Comparison of ENCODE assay signal across 19 mouse cellular contexts in genomic region chr15:36929786-36930185, GRCm38 (mm10).
"Had no signal": no experiment of that assay in that cellular context is flagged by ENCODE, and none has a peak within 500 bp of the region (broad histone marks: within the 10 kb centered on the region; RNA-seq: fewer than 3 reads in every experiment).

No protein-coding gene starts in this region.

- H3K4me3 ChIP-seq: intestine, embryonic 15.5 days; layer of hippocampus, adult 2 months; limb, embryonic 13.5 days; megakaryocyte, embryonic 14.5 days; midbrain, embryonic 12.5 days; neural tube, embryonic 13.5 days had no signal

- H3K27ac ChIP-seq: intestine, embryonic 15.5 days; layer of hippocampus, adult 2 months; limb, embryonic 13.5 days; liver, embryonic 14.5 days; macrophage; midbrain, embryonic 12.5 days; neural tube, embryonic 13.5 days had no signal

- H3K4me1 ChIP-seq: limb, embryonic 13.5 days; midbrain, embryonic 12.5 days; neural tube, embryonic 13.5 days had no signal

- ATAC-seq: intestine, embryonic 15.5 days; midbrain, embryonic 16.5 days had no signal

- H3K4me2 ChIP-seq: intestine, embryonic 15.5 days; limb, embryonic 13.5 days; lung, embryonic 14.5 days; midbrain, embryonic 12.5 days; neural tube, embryonic 13.5 days had no signal

- H3K27me3 ChIP-seq: intestine, embryonic 15.5 days; limb, embryonic 13.5 days; midbrain, embryonic 12.5 days; neural tube, embryonic 13.5 days had no signal

- H3K36me3 ChIP-seq: intestine, embryonic 15.5 days; limb, embryonic 13.5 days; midbrain, embryonic 12.5 days; neural tube, embryonic 13.5 days had no signal

- H3K9me3 ChIP-seq: intestine, embryonic 15.5 days; limb, embryonic 13.5 days; midbrain, embryonic 12.5 days; neural tube, embryonic 13.5 days had no signal

- H3K9ac ChIP-seq: intestine, embryonic 15.5 days; limb, embryonic 13.5 days; liver, embryonic 14.5 days; lung, embryonic 14.5 days; midbrain, embryonic 12.5 days; neural tube, embryonic 13.5 days had no signal

- DNase-seq: kidney, adult 18-20 months; kidney, postnatal 10 days; kidney, postnatal 4 days; left cerebral cortex, postnatal 4 days; lung, embryonic 14.5 days; lung, postnatal 14 days; right cerebral cortex, adult 18-20 months; right cerebral cortex, postnatal 25 days; spleen, adult 18-20 months; thymus, postnatal 36 days had no signal
